Mouse (Mus musculus) intestine, postnatal 0 days (tissue): ENCODE data around the gene Vmn2r101. TPM values are rescaled to one million over a fixed set of nuclear protein-coding genes. Genes with fewer than 3 reads are reported as not detected.

ENCODE experiments used
- ATAC-seq: fragments of 200-750 bp; cut with Nextera tagmentation; 2 replicates; pipeline ENCODE4 v1.8.0; 2017; ENCODE audit warnings: mild to moderate bottlenecking, moderate TSS enrichment, moderate library complexity
- H3K27ac ChIP-seq: fragments of 300-500 bp; sonication (generic); 2 replicates; pipeline ENCODE4 v1.5.1; 2014; ENCODE audit warnings: mild to moderate bottlenecking, low read depth, low read length, moderate library complexity
- H3K27me3 ChIP-seq: fragments of 300-500 bp; sonication (generic); replicated peaks from 2 replicates; pipeline ENCODE4 v1.6.1; 2014; ENCODE audit warnings: low read length, mixed read lengths; ENCODE audit not compliant: control insufficient read depth, insufficient read depth
- H3K36me3 ChIP-seq: fragments of 300-500 bp; sonication (generic); 2 replicates; pipeline ENCODE4 v1.6.1; 2014; ENCODE audit warnings: mild to moderate bottlenecking, moderate library complexity; ENCODE audit not compliant: control insufficient read depth, insufficient read depth
- H3K4me1 ChIP-seq: fragments of 300-500 bp; sonication (generic); replicated peaks from 2 replicates; pipeline ENCODE4 v1.6.1; 2014; ENCODE audit warnings: antibody characterized with exemption, low read length, mixed read lengths; ENCODE audit not compliant: control insufficient read depth, insufficient read depth
- H3K4me2 ChIP-seq: fragments of 300-500 bp; sonication (generic); replicated peaks from 2 replicates; pipeline ENCODE4 v1.6.1; 2014; ENCODE audit warnings: low read depth, mild to moderate bottlenecking, moderate library complexity
- H3K4me3 ChIP-seq: fragments of 300-500 bp; sonication (generic); 2 replicates; pipeline ENCODE4 v1.5.1; 2014; ENCODE audit warnings: low read depth, low read length
- H3K9ac ChIP-seq: fragments of 300-500 bp; sonication (generic); 2 replicates; pipeline ENCODE4 v1.6.1; 2014; ENCODE audit warnings: mild to moderate bottlenecking, low read depth, low read length
- H3K9me3 ChIP-seq: fragments of 300-500 bp; sonication (generic); 2 replicates; pipeline ENCODE4 v1.6.1; 2016; ENCODE audit warnings: mixed run types; ENCODE audit not compliant: control insufficient read depth
- CTCF ChIP-seq: sonication (generic); IDR thresholded peaks from 2 replicates; pipeline ENCODE4 v1.5.1; 2016; ENCODE audit warnings: low read depth, mild to moderate bottlenecking, control low read depth, antibody characterized with exemption, moderate library complexity
- WGBS: fragments of 180-500 bp; shearing (Covaris S2); extraction: QIAGEN DNeasy Blood & Tissue Kit; methylation state at CpG from one replicate; pipeline ENCODE4 v1.1.7; 2014; 5-methylcytosine and 5-hydroxymethylcytosine counted together
- polyA plus RNA-seq: library from polyadenylated mRNA; unstranded; fragments of >200 nt; fragmentation: Nextera tagmentation; extraction: Ambion mirVana; gene quantifications from 2 replicates; pipeline ENCODE4 v1.2.1, GENCODE M21; 2015

The Vmn2r101 gene
- not detected in 2 replicates for polyA plus RNA-seq

DNA sequence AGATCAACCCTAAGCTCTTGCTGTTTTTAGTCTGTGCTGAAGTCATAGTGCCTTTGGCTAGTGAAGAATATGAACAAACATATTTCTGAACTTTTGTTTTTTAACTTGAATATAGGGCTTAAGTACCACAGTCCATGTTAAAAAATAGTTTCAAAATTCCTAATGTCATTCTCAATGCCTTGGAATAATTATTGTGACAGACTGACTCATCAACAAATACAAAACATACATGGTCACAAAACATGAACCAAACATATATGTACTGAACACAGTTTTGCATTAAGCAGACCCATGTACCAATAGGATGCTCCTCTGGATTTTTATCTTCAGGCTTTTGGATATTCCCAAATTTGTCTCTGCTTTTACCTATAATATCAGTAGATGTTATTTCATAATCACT lies at the start of gene Vmn2r101:
Vmn2r101 (plus strand) TSS at position 301 of the 400 bp plus-strand sequence.
- Histone ChIP-seq H3K4me3 (no peak within 1 kb of the TSS), H3K27ac (no peak within 1 kb of the TSS), H3K4me1 (no peaks in the 10 kb centered on the region), H3K9me3 (no peaks in the 10 kb centered on the region; the same call in 1 of the 2 replicates), H3K36me3 (no peaks in the 10 kb centered on the region), H3K4me2 (no peak within 1 kb of the TSS), H3K9ac (no peak within 1 kb of the TSS), H3K27me3 (no peaks in the 10 kb centered on the region)
- ATAC-seq: no peak
- TF ChIP-seq CTCF: no peak

DNA sequence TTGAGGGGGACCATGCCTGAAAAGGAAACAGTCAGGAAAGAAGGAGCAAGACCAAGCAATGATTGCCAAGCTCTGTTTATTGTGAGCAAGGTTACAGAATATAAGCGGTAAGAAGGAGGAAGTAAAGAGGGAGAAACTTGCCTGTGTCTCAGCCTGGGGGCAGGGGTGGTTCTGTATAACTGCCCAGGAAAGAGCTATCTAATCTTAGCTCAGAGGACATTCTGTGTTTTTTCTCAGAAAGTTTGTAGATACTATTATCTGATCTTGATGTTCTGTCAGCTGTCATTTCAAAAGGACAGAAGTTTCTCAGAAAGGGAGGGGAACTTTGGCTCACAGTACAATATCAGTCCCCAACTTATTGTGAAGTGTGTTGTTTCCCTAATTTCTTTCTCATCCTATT lies 52.3 kb downstream of the Vmn2r101 start:
- no peak overlapping the region for H3K27ac ChIP-seq
- no peak for TF ChIP-seq CTCF
- ATAC-seq: no peak
- 87% methylated on average over 1 of the region's 1 CpGs for WGBS
- no peak overlapping the region for H3K4me3 ChIP-seq
- H3K4me1 ChIP-seq: no peaks in the 10 kb centered on the region
- H3K27me3 ChIP-seq: no peaks in the 10 kb centered on the region
- peaks cover 6% of the 10 kb centered on the region; the same call in 1 of the 2 replicates for H3K9me3 ChIP-seq
- H3K4me2 ChIP-seq: no peak overlapping the region
- H3K36me3 ChIP-seq: no peaks in the 10 kb centered on the region
- no peak overlapping the region for H3K9ac ChIP-seq

- Histone ChIP-seq H3K4me3 (no peak overlapping the region), H3K9ac (no peak overlapping the region), H3K36me3 (no peaks in the 10 kb centered on the region), H3K27me3 (no peaks in the 10 kb centered on the region), H3K27ac (no peak overlapping the region), H3K9me3 (no peaks in the 10 kb centered on the region), H3K4me2 (no peak overlapping the region), H3K4me1 (no peaks in the 10 kb centered on the region)
- 71% methylated on average over 3 of the region's 3 CpGs for WGBS
- TF ChIP-seq CTCF: no peak
- ATAC-seq: no peak
Measured at GRCm38 (mm10) chr17:19658447-19658846, 81.4 kb downstream of the Vmn2r101 start.

DNA sequence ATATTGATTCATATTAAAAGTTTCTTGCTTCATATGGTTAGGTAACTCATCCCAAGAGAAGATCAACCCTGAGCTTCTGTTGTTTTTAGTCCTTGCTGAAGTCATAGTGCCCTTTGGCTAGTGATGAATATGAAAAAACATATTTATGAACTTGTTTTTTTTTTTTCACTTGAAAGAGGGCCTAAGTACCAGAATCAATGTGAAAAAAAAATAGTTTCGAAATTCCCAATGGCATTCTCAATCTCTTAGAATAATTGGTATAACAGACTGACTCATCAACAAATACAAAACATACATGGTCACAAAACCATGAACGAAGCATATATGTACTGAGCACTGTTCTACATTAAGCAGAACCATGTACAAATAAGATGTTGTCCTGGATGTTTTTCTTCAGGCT lies 83.0 kb downstream of the Vmn2r101 start, which contains the start of gene Vmn2r102:
Vmn2r102 (plus strand) TSS at position 301 of the 400 bp plus-strand sequence.
- H3K27ac ChIP-seq: no peak within 1 kb of the TSS
- no peaks in the 10 kb centered on the region for H3K27me3 ChIP-seq
- no peaks in the 10 kb centered on the region for H3K4me1 ChIP-seq
- no peak for TF ChIP-seq CTCF
- no peak within 1 kb of the TSS for H3K9ac ChIP-seq
- no peak within 1 kb of the TSS for H3K4me2 ChIP-seq
- ATAC-seq: no peak
- H3K4me3 ChIP-seq: no peak within 1 kb of the TSS
- WGBS: 66% methylated on average over 2 of the region's 2 CpGs
- H3K9me3 ChIP-seq: no peaks in the 10 kb centered on the region
- no peaks in the 10 kb centered on the region for H3K36me3 ChIP-seq

Other genes starting within 250 kb of the Vmn2r101 start
- not detected in 2 replicates for gene Vmn2r99, start 215.3 kb upstream of the Vmn2r101 start, polyA plus RNA-seq
- gene Vmn2r100, start 72.5 kb upstream of the Vmn2r101 start, polyA plus RNA-seq: not detected in 2 replicates
- not detected in 2 replicates for gene Vmn2r102, start 83.1 kb downstream of the Vmn2r101 start, polyA plus RNA-seq
- not detected in 2 replicates for gene Vmn2r103, start 196.1 kb downstream of the Vmn2r101 start, polyA plus RNA-seq